Mouse (Mus musculus): ENCODE results near the gene Lpin3.

GRCm38 (mm10) chr2:160840838-160841237 lies 39.6 kb upstream of the Lpin3 start:
- no peak for TF ChIP-seq FLI1 (IDR thresholded peaks at IDR 0.05; ENCODE audit: low read length)
- no peak for TF ChIP-seq GATA1 (IDR thresholded peaks at IDR 0.05; ENCODE audit: borderline replicate concordance, low read length)

All from megakaryocyte, embryonic 14.5 days (primary cell).